Mouse (Mus musculus): ENCODE data around the gene Slc35g2.

DNA sequence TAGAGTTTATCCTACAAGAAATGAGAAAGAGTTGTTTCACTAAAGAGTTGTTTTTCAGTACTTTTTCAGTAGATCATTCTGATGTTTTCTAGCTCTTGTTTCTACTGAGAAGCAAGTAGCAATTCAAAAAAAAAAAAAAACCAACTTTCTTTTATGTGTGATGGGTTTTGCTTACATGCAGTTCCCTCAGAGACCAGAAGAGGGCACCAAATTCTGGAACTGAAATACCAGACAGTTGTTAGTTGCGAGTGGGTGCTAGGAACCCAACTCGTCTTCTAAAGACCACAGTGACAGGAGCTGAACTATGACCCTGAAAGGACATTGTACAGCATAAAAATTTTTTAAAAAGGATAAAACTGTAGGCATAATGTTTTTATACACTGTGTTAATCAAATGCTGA, 22.6 kb downstream of the Slc35g2 start:
- TF ChIP-seq POLR2A (IDR thresholded peaks at IDR 0.05; ENCODE audit: borderline replicate concordance, extremely low read depth, low read depth, low read length) (no peak), CTCF (IDR thresholded peaks at IDR 0.05; ENCODE audit: insufficient read depth, low read length) (no peak)

All from lung, adult 2 months (tissue).